Mouse (Mus musculus): ENCODE measurements around the gene Olfr429. TPM values are rescaled to one million over a fixed set of nuclear protein-coding genes. Genes with fewer than 3 reads are reported as not detected.
"Not testable (repeated sequence)": the region's sequence is repeated elsewhere in the genome, so short reads cannot be mapped to it uniquely, and the experiment has no call there.

Gene Olfr429
- polyA plus RNA-seq, 1 experiment from 2014 or later = not detected

DNA sequence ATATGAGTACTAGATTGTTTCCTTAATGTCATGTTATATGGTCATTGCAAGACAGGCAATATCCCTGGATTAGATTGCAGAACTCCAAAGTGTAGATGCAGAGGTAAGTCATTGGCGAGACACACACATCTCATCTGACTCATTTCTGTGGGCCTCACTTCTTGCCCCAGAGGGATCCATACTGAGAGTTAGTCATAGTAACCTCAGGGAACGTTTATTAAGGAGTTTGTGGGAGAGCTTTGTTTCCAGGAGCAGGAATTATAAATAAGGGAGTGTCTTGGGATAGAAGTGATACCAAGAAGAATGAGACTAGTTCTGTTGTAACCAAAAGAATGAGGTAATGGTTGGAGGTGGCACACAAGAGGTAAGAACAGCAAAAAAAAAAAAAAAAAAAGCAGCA lies 35.2 kb upstream of the Olfr429 start, which contains the start of gene Olfr432:
Gene Olfr432, plus strand, starts transcription at position 313 of the 400 bp plus-strand sequence.
- Histone ChIP-seq H3K27ac (ENCODE audit: low read length) (no peak within 1 kb of the TSS), H3K9ac (replicated peaks; ENCODE audit: low read depth) (no peak within 1 kb of the TSS), H3K9me3 (ENCODE audit: low read length) (no peaks in the 10 kb centered on the region), H3K4me2 (replicated peaks; ENCODE audit: low read depth, low read length) (no peak within 1 kb of the TSS), H3K36me3 (ENCODE audit: insufficient read depth, low read length) (no peaks in the 10 kb centered on the region), H3K4me1 (ENCODE audit: insufficient read depth, low read depth, low read length) (no peaks in the 10 kb centered on the region), H3K4me3 (ENCODE audit: low read depth, low read length) (no peak within 1 kb of the TSS), H3K27me3 (replicated peaks; ENCODE audit: insufficient read depth, low read length) (no peaks in the 10 kb centered on the region)
- 67% methylated on average over 2 of the region's 2 CpGs for WGBS
- TF ChIP-seq EP300 (IDR thresholded peaks at IDR 0.05) (no peak), CTCF (IDR thresholded peaks at IDR 0.05) (no peak)
- DNase-seq (ENCODE audit: low spot score) (no peak), ATAC-seq (no peak)

DNA sequence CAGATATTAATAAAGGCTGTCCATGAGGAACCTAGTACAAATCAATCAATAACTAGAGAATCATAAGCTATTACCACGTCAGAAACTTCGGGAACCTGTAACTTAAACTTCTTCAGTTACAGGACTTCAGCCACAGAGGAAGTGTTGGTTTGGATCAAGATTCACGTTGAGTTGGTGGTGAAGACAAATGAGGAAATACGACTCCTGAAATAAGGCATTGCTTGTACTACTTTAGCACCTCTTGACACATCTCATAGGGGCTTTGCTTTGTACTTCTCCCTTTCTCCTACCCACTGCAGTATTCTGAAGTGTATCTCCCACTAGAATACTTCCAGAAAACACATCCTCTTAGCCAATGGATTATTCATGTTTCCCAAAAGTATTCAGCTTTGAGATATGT lies 34.8 kb upstream of the Olfr429 start:
- not testable (repeated sequence) for H3K9me3 ChIP-seq (ENCODE audit: low read length); H3K27me3 ChIP-seq (replicated peaks; ENCODE audit: insufficient read depth, low read length); H3K27ac ChIP-seq (ENCODE audit: low read length); H3K4me1 ChIP-seq (ENCODE audit: insufficient read depth, low read depth, low read length); ATAC-seq; H3K4me2 ChIP-seq (replicated peaks; ENCODE audit: low read depth, low read length); H3K36me3 ChIP-seq (ENCODE audit: insufficient read depth, low read length); H3K9ac ChIP-seq (replicated peaks; ENCODE audit: low read depth); H3K4me3 ChIP-seq (ENCODE audit: low read depth, low read length); DNase-seq (ENCODE audit: low spot score)
- WGBS = 36% methylated on average over 4 of the region's 4 CpGs

DNA sequence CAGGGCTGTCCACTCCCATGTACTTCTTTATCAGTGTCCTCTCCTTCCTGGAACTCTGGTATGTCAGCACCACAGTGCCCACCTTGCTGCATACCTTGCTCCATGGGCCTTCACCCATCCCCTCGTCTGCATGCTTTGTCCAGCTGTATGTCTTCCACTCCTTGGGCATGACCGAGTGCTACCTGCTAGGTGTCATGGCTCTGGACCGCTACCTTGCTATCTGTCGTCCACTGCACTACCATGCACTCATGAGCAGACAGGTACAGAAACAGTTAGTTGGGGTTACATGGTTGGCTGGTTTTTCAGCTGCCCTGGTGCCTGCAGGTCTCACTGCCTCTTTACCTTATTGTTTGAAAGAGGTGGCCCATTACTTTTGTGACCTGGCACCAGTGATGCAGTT lies 33.6 kb upstream of the Olfr429 start:
- Histone ChIP-seq H3K4me3 (ENCODE audit: low read depth, low read length) (no peak overlapping the region), H3K27ac (ENCODE audit: low read length) (no peak overlapping the region), H3K4me2 (replicated peaks; ENCODE audit: low read depth, low read length) (no peak overlapping the region), H3K9me3 (ENCODE audit: low read length) (no peaks in the 10 kb centered on the region), H3K27me3 (replicated peaks; ENCODE audit: insufficient read depth, low read length) (no peaks in the 10 kb centered on the region), H3K9ac (replicated peaks; ENCODE audit: low read depth) (no peak overlapping the region), H3K4me1 (ENCODE audit: insufficient read depth, low read depth, low read length) (no peaks in the 10 kb centered on the region), H3K36me3 (ENCODE audit: insufficient read depth, low read length) (no peaks in the 10 kb centered on the region)
- WGBS = 81% methylated on average over 4 of the region's 4 CpGs
- DNase-seq (ENCODE audit: low spot score) = no peak
- no peak for ATAC-seq
- TF ChIP-seq CTCF (IDR thresholded peaks at IDR 0.05) (no peak), EP300 (IDR thresholded peaks at IDR 0.05) (no peak)

DNA sequence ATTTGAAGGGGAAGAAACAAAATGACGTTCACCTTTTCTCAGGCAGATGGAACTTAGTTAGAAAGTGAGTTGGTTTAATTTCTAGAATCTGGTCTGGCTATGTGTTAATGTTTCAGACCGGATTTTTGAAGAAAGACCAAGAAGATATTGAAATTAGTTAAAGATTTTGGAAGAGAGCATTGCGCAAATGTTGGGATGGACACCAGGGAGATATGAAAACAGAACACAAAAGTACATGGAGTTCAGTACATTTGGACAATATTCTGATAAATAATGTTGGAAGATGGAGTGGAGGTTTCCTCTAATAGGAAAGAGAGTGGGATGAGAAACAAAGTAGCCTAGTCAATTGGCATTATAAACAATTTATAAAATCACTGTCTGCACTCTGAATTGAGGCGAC lies 32.6 kb upstream of the Olfr429 start:
- no peak for ATAC-seq
- TF ChIP-seq CTCF (IDR thresholded peaks at IDR 0.05) (no peak), EP300 (IDR thresholded peaks at IDR 0.05) (peak; percentile 49; the same call in 1 of the 2 replicates)
- WGBS = 78% methylated on average over 4 of the region's 4 CpGs

DNA sequence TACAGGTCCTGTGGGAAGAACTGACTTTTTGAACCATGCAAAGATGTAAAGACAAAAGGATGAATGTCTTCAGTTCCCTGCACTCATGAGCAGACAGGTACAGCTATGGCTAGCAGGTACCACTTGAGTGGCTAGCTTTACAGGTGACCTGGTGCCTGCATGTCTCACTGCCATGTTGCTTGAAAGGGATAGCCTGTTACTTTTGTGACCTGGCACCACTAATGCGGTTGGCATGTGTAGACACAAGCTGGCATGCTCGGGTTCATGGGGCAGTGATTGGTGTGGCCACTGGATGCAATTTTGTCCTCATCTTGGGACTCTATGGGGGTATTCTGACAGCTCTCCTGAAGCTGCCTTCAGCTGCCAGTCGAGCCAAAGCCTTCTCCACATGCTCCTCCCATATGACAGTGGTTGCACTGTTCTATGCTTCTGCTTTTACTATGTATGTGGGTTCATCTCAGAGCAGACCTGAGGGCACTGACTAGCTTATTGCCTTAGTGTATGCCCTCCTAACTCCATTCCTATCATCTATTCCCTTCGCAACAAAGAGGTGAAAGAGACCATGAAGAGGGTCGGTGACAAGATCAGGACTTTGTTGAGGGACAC lies 32.1 kb upstream of the Olfr429 start:
- Histone ChIP-seq H3K4me2 (replicated peaks; ENCODE audit: low read depth, low read length) (no peak overlapping the region), H3K9ac (replicated peaks; ENCODE audit: low read depth) (no peak overlapping the region), H3K27me3 (replicated peaks; ENCODE audit: insufficient read depth, low read length) (no peaks in the 10 kb centered on the region), H3K27ac (ENCODE audit: low read length) (no peak overlapping the region), H3K36me3 (ENCODE audit: insufficient read depth, low read length) (no peaks in the 10 kb centered on the region), H3K4me3 (ENCODE audit: low read depth, low read length) (no peak overlapping the region), H3K4me1 (ENCODE audit: insufficient read depth, low read depth, low read length) (no peaks in the 10 kb centered on the region), H3K9me3 (ENCODE audit: low read length) (no peaks in the 10 kb centered on the region)
- DNase-seq (ENCODE audit: low spot score) (no peak), ATAC-seq (no peak)
- WGBS = 72% methylated on average over 5 of the region's 5 CpGs
- TF ChIP-seq EP300 (IDR thresholded peaks at IDR 0.05) = no peak
- no peak for TF ChIP-seq CTCF (IDR thresholded peaks at IDR 0.05)

More for the DNA sequence above, 32.6 kb upstream of the Olfr429 start:
- no peak overlapping the region for H3K4me3 ChIP-seq (ENCODE audit: low read depth, low read length)
- no peaks in the 10 kb centered on the region for H3K4me1 ChIP-seq (ENCODE audit: insufficient read depth, low read depth, low read length)
- H3K9ac ChIP-seq (replicated peaks; ENCODE audit: low read depth) = no peak overlapping the region
- no peak for DNase-seq (ENCODE audit: low spot score)
- H3K4me2 ChIP-seq (replicated peaks; ENCODE audit: low read depth, low read length) = no peak overlapping the region
- H3K36me3 ChIP-seq (ENCODE audit: insufficient read depth, low read length) = no peaks in the 10 kb centered on the region
- no peak overlapping the region for H3K27ac ChIP-seq (ENCODE audit: low read length)
- no peaks in the 10 kb centered on the region for H3K27me3 ChIP-seq (replicated peaks; ENCODE audit: insufficient read depth, low read length)
- H3K9me3 ChIP-seq (ENCODE audit: low read length) = no peaks in the 10 kb centered on the region

DNA sequence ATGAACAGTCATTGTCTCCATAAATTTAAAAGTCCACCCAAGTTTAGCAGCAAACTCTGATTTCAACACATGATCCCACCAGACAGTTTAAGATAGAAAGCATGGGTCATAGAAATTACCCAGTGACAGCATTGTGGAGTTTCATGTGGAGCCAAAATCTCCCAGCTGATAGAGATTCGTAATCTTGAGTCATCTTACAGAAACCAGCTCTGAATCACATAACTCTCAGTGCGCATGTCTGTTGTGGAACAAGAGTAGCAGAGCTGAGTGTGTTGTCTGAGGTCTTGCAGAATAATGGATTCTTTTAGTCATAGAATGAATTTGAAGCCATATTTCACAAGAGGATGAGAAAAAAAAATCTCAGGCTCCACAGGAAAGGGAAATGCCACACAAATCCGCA lies 31.1 kb upstream of the Olfr429 start:
- no peak overlapping the region for H3K27ac ChIP-seq (ENCODE audit: low read length)
- H3K4me3 ChIP-seq (ENCODE audit: low read depth, low read length) = no peak overlapping the region
- DNase-seq (ENCODE audit: low spot score) (peak; percentile 65), ATAC-seq (0 out of 2 replicates have a peak, but pooled peaks have one; percentile 16)
- no peak overlapping the region for H3K9ac ChIP-seq (replicated peaks; ENCODE audit: low read depth)
- no peaks in the 10 kb centered on the region for H3K4me1 ChIP-seq (ENCODE audit: insufficient read depth, low read depth, low read length)
- 64% methylated on average over 3 of the region's 3 CpGs for WGBS
- no peaks in the 10 kb centered on the region for H3K36me3 ChIP-seq (ENCODE audit: insufficient read depth, low read length)
- no peak overlapping the region for H3K4me2 ChIP-seq (replicated peaks; ENCODE audit: low read depth, low read length)
- H3K9me3 ChIP-seq (ENCODE audit: low read length) = no peaks in the 10 kb centered on the region
- TF ChIP-seq EP300 (IDR thresholded peaks at IDR 0.05) (no peak), CTCF (IDR thresholded peaks at IDR 0.05) (no peak)
- H3K27me3 ChIP-seq (replicated peaks; ENCODE audit: insufficient read depth, low read length) = no peaks in the 10 kb centered on the region

DNA sequence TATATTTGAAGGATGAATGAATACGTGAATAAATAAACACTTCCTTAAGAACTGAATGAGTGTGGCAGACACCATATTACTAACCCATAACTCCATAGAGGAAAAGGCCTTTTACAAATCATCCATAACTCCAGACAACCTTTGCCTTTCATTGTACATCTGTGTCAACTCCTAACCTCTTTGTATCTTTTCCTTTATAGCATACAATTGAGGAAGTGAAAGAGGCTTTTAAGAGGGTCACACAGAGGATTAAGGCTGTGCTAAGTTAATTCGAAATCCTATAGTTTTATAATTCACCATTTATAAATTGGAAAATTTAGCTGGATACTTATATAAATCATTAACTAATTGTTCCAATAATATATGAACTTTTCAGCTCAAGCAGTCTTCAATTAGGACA lies 28.9 kb upstream of the Olfr429 start:
- Histone ChIP-seq H3K4me2 (replicated peaks; ENCODE audit: low read depth, low read length) (no peak overlapping the region), H3K9ac (replicated peaks; ENCODE audit: low read depth) (no peak overlapping the region), H3K27me3 (replicated peaks; ENCODE audit: insufficient read depth, low read length) (no peaks in the 10 kb centered on the region), H3K4me3 (ENCODE audit: low read depth, low read length) (no peak overlapping the region), H3K4me1 (ENCODE audit: insufficient read depth, low read depth, low read length) (no peaks in the 10 kb centered on the region), H3K36me3 (ENCODE audit: insufficient read depth, low read length) (no peaks in the 10 kb centered on the region), H3K9me3 (ENCODE audit: low read length) (no peaks in the 10 kb centered on the region), H3K27ac (ENCODE audit: low read length) (no peak overlapping the region)
- ATAC-seq (no peak), DNase-seq (ENCODE audit: low spot score) (no peak)
- TF ChIP-seq EP300 (IDR thresholded peaks at IDR 0.05) (no peak), CTCF (IDR thresholded peaks at IDR 0.05) (no peak)
- WGBS = 70% methylated on average over 2 of the region's 2 CpGs

Measured in lung, postnatal 0 days (tissue).